Mouse (Mus musculus) erythroblast, embryonic 14.5 days (primary cell): ENCODE data around the gene Ryr2.

Source experiments
- GATA1 ChIP-seq: IDR thresholded peaks from 2 replicates; pipeline ENCODE4 v1.6.1; 2012; ENCODE audit warnings: low read length, inconsistent platforms, mixed read lengths
- TAL1 ChIP-seq: IDR thresholded peaks from 3 replicates; pipeline ENCODE4 v1.6.1; 2012; ENCODE audit warnings: low read length, inconsistent platforms, mixed read lengths

DNA sequence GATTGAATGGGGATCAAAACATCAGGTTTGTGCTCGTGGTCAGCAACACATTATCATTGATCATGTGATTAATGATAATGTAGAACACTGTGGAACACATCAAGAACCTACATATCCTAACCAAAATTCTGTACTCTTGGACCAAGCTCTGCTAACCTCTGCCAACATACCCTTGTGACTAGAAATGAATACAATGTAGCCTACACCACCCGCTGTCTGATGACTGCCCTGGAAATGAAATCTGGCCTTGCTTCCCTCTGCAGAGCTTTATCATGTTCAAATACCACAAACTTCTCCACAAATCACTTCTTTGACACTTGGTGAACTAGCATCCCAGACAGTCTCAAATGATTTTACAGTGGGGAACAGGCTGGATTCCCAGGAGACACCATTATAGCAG lies 128.4 kb downstream of the Ryr2 start:
- TF ChIP-seq GATA1 (no peak), TAL1 (no peak)
